Mouse (Mus musculus): ENCODE data around the gene Npas4.

GRCm38 (mm10) chr19:4943253-4943588 is 46.9 kb downstream of the Npas4 start:
- TF ChIP-seq POLR2A (IDR thresholded peaks at IDR 0.05; ENCODE audit: extremely low read depth, insufficient read depth, low read length): no peak
- TF ChIP-seq CTCF (IDR thresholded peaks at IDR 0.05; ENCODE audit: low read depth, low read length): no peak

All from liver, adult 2 months (tissue).